Mouse (Mus musculus) midbrain, embryonic 10.5 days (tissue): ENCODE data around the gene Tifab. TPM values are rescaled to one million over a fixed set of nuclear protein-coding genes. Genes with fewer than 3 reads are reported as not detected.

Experiments
- DNase-seq: peaks from one replicate; pipeline ENCODE4 v3.0.0-alpha.2; 2017; ENCODE audit warnings: low spot score
- H3K27ac ChIP-seq: fragments of 300-500 bp; sonication (generic); replicated peaks from 2 replicates; pipeline ENCODE4 v1.5.1; 2016; ENCODE audit warnings: mild to moderate bottlenecking
- H3K27me3 ChIP-seq: fragments of 300-500 bp; sonication (generic); 2 replicates; pipeline ENCODE4 v1.6.1; 2016; ENCODE audit warnings: low read depth, mild to moderate bottlenecking; ENCODE audit not compliant: poor library complexity, severe bottlenecking
- H3K36me3 ChIP-seq: fragments of 300-500 bp; sonication (generic); 2 replicates; pipeline ENCODE4 v1.6.1; 2016; ENCODE audit warnings: mild to moderate bottlenecking, moderate library complexity
- H3K4me1 ChIP-seq: fragments of 300-500 bp; sonication (generic); 2 replicates; pipeline ENCODE4 v1.6.1; 2016
- H3K4me3 ChIP-seq: fragments of 300-500 bp; sonication (generic); 2 replicates; pipeline ENCODE4 v1.5.1; 2016; ENCODE audit warnings: mild to moderate bottlenecking, moderate library complexity
- H3K9me3 ChIP-seq: fragments of 300-500 bp; sonication (generic); replicated peaks from 2 replicates; pipeline ENCODE4 v1.6.1; 2016; ENCODE audit warnings: mild to moderate bottlenecking
- WGBS: fragments of 180-500 bp; shearing (Covaris S2); methylation state at CpG from one replicate; pipeline ENCODE4 v1.1.7; 2016; 5-methylcytosine and 5-hydroxymethylcytosine counted together
- polyA plus RNA-seq: library from polyadenylated mRNA; unstranded; fragments of >200 nt; fragmentation: Nextera tagmentation; extraction: Ambion mirVana; gene quantifications from 2 replicates; pipeline ENCODE4 v1.2.1, GENCODE M21; 2016

Gene Tifab
- 1.4 and 1.6 TPM in 2 replicates for polyA plus RNA-seq

DNA sequence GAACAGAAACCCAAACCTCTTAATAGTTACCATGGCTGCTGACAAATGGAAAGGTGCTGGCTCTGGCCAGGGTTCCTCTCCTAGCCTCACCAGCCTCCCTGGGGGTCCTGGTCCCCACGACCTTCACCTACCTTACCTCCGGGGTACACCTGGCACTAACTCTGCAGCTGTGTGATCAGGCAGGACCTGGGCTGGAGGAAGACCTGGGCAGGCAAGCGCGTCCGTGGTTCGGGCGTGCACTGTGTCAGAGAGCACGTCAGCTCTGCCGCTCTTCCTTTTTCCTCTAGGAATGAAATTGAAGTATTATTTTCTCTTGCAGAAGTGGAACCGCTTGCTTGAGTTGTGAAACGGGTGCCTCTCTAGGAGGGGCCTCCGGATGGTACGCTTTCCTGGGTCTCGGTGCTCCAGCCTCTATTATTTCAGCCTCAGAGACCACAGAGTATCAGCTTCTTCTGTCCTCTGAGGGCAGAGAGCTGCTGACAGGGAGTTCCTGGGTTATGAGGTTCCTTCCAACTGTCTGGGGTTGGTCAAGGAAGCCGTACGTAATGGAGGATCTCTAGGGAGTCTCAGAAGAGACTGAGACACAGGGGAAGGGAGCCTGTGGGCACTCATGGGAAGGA lies at the start of gene Tifab:
Gene Tifab, minus strand, starts transcription at position 470 of the 620 bp plus-strand sequence.
- no peak within 1 kb of the TSS for H3K27ac ChIP-seq
- 90% methylated on average over 16 of the region's 16 CpGs for WGBS
- H3K4me1 ChIP-seq: no peaks in the 10 kb centered on the region
- DNase-seq: no peak
- no peaks in the 10 kb centered on the region for H3K36me3 ChIP-seq
- H3K4me3 ChIP-seq: no peak within 1 kb of the TSS
- peaks cover 7% of the 10 kb centered on the region; the same call in 1 of the 2 replicates for H3K27me3 ChIP-seq
- H3K9me3 ChIP-seq: no peaks in the 10 kb centered on the region

DNA sequence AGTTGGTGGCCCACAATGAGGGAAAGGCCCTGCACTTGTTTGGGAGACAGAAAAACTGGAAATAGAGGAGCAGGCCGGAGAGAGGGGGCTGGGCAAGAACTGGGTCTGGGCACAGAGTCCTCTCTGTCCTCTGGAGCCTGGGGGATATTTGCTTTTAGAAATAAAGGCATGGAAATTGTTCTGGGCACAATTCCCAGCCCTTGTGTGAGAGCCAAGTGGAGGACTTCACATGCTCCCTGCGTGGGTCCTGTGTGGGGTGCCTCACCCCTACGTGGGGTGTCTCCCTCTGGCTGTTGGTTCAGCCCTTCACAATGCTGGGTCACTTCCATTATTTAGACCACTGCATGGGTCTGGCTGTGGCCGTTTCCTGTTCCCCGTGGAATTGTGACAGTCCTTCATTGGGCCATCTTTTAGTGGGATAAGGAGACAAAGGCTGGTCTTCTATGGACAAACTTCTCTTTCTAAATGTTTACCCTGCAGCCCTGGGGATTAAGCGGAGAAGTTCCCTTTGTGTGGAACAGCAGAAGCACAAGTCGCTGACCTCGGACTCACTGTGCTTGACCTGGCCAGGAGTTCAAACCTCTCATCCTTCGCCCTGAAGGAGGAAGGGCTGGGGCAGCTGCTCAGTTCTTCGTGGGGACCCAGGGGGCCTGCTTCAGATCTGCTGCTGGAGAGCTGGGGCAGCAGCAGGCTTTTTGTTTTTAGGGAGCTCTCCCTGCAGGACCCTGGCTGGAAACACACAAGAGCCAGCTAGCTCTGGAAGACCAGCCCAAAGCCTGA lies 47.7 kb upstream of the Tifab start:
- DNase-seq: no peak
- WGBS: 13% methylated on average over 10 of the region's 10 CpGs
- no peaks in the 10 kb centered on the region for H3K36me3 ChIP-seq
- peaks cover 80% of the 10 kb centered on the region for H3K4me1 ChIP-seq
- peaks cover 96% of the 10 kb centered on the region for H3K27me3 ChIP-seq
- H3K9me3 ChIP-seq: no peaks in the 10 kb centered on the region
- no peak overlapping the region; the same call in 1 of the 2 replicates for H3K4me3 ChIP-seq
- H3K27ac ChIP-seq: peak overlapping the region; percentile 65

DNA sequence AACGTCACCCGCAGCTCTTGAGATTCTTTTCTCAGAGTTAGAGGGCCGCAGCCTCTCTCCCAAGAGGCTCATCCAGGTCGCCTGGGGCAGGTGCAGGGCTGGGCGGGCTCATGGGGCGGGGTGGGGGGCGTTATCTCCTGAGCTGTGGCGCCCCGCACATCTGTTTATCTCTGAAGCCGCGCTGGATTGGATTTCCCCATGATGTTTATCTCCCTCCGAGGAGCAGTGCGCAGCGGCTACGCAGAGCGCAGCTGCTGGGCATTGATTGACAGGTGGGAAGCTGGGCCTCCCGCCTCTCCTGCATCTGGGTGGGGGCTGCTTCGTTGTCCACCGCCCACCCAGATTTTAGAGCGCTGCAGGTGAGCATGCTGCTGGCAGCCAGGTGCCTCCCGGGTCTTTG lies 44.9 kb upstream of the Tifab start:
- H3K4me3 ChIP-seq: peak overlapping the region; percentile 37
- H3K4me1 ChIP-seq: peaks cover 83% of the 10 kb centered on the region
- WGBS: under 1% methylated on average over 21 of the region's 21 CpGs
- peaks cover 94% of the 10 kb centered on the region for H3K27me3 ChIP-seq
- H3K9me3 ChIP-seq: no peaks in the 10 kb centered on the region
- H3K27ac ChIP-seq: peak overlapping the region; percentile 93
- peak; percentile 56 for DNase-seq
- no peaks in the 10 kb centered on the region for H3K36me3 ChIP-seq

DNA sequence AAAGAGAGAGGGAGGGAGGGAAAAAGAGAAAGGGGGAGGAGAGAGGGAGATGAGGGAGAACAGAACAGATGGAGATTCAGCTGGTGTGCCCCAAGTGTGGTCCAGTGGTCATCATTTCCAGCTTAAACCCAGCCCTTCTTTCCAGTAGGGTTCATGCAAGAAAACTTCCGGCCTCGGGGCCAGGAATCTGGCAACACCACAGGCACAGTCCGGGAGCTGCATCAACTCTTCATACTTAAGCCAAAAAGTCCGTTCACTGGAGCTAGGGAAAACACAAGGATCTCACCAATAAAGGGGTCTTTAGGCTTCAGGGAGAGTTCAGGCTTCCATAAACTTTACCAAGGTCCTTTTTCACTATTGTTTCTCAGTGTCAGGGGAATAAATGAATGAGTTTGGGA lies 44.2 kb upstream of the Tifab start:
- peak overlapping the region; percentile 52 for H3K4me3 ChIP-seq
- no peaks in the 10 kb centered on the region for H3K36me3 ChIP-seq
- WGBS: 4% methylated on average over 4 of the region's 4 CpGs
- H3K4me1 ChIP-seq: peaks cover 83% of the 10 kb centered on the region
- H3K27me3 ChIP-seq: peaks cover 94% of the 10 kb centered on the region
- H3K9me3 ChIP-seq: no peaks in the 10 kb centered on the region
- no peak for DNase-seq
- peak overlapping the region; percentile 93 for H3K27ac ChIP-seq

DNA sequence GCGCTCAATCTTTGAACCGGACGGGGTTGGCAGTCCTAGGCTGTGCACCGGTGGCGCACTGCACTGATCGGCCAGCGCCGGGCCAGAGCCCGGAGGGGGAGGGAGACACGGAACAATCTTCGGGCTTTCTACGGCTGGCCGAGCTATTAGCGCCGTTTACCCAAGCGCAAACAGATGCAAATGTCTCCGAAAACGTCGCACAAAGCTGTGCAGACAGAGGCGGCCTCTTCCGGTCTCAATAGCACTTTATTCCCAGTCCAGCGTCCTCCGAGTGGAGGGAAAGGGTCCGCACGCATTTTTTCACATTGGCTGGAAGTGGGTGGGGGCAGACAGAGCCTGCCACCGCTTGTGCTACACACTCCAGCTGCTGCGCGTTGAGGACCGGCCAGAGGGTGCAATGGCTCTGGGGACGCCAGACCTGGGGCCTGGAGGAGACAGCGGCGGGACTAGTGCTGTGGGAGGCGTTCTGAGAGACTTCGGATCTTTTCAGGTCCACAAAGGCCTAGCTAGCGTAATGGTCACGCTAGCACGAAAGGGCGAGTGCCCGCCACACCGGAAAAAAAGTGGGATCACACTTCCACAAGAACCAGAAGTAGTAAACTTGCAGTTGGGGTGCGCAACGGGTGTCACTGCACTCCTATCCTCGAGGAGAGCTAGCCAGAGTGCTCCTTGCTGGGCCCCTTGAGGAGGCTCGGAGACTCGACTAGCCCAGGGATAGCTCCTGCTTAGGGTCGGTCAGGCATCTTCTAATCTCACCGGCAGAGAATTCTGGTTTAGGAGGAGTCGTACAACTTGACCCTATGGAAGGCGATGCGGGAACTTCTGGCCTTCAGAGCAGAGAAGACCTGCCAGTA lies 43.5 kb upstream of the Tifab start:
- DNase-seq: peak; percentile 76
- peak overlapping the region; percentile 93 for H3K27ac ChIP-seq
- H3K9me3 ChIP-seq: no peaks in the 10 kb centered on the region
- H3K4me1 ChIP-seq: peaks cover 82% of the 10 kb centered on the region
- under 1% methylated on average over 50 of the region's 50 CpGs for WGBS
- H3K4me3 ChIP-seq: peak overlapping the region; percentile 52
- peaks cover 94% of the 10 kb centered on the region for H3K27me3 ChIP-seq
- H3K36me3 ChIP-seq: no peaks in the 10 kb centered on the region

DNA sequence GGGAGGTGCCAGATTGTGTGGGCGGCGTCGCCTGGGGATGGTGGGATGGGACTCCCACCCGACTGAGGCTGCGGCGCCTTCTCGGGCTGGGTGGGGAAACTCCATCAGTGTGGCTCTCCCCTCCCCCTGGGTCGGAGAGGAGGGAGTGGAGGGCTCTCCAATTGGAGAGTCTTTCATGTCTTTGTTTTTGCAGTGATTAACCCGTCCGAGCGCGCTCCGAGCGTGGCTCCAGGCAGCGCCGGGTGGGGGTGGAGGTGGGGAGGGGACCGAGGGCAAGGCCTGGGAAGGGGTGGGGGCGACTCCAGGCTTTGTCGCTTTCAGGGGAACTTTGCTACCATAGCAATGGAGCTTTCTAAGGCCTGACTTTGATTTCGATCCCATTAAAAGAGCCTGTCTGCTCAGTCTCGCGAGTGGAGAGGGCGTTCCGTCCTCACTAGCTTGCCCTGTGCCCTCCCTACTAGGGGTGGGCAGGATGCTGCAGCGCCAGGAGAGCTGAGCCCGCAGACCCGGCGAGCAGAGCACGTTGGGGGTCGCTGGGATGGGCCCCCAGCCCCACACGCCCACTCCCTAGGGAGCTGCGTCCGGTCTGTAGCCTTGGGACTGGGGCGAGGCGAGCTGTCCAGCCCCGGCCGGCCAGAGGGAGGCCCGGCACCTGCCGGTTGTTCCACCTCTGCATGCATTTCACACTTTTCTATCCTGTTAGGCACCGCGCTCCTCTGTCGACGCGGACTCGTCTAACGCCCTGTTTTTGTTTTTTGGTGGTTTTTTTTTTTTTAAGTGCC lies 42.6 kb upstream of the Tifab start:
- Histone ChIP-seq H3K9me3 (no peaks in the 10 kb centered on the region), H3K27me3 (peaks cover 94% of the 10 kb centered on the region), H3K27ac (peak overlapping the region; percentile 93), H3K4me1 (peaks cover 82% of the 10 kb centered on the region), H3K36me3 (no peaks in the 10 kb centered on the region), H3K4me3 (peak overlapping the region; percentile 52)
- under 1% methylated on average over 46 of the region's 46 CpGs for WGBS
- peak; percentile 89 for DNase-seq

DNA sequence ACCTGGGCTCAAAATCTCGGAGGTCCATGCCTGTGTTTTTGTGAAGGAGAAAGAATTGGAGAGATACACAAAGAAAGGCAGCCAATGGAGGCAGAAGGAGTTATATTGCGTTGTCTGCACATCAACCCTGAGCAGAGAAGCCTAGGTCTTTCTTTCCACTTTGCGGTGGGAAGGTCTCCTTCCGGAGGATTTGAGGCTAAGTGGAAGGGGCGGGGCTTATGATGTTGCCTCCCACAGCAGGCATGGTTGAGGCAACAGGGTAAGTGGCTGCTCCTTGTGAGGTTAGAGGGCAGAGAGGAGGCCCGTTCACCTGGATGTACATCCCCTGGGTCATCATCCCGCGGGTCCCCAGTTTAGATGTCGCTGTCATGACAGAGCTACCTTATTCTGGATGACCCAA lies 40.6 kb upstream of the Tifab start:
- Histone ChIP-seq H3K9me3 (no peaks in the 10 kb centered on the region), H3K4me1 (peaks cover 88% of the 10 kb centered on the region), H3K36me3 (no peaks in the 10 kb centered on the region), H3K27me3 (peaks cover 94% of the 10 kb centered on the region), H3K27ac (no peak overlapping the region; the same call in 1 of the 2 replicates), H3K4me3 (no peak overlapping the region)
- DNase-seq: no peak
- WGBS: 64% methylated on average over 9 of the region's 9 CpGs

DNA sequence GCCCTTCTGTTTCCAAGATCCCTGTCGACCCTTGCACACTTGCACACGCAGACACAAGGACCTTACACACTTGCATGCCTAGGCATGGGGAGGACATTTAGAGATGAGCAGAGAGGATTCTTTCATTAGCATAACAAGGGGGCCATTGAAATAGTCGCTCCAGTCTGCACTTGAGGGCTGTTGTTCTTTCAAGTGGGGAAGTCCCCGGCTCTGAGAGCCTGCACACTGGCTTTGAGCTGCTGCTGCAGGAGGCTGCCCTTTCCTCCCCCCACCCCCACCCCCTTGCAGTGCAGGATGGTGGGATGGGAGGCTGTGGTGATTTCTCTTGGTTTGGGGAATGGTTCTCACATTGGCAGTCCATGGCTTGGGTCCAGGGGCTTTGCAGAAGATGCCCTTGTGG lies 37.4 kb upstream of the Tifab start:
- 0 out of 2 replicates have a peak, but pooled peaks cover 2% of the 10 kb centered on the region for H3K36me3 ChIP-seq
- 5% methylated on average over 4 of the region's 4 CpGs for WGBS
- peak overlapping the region; percentile 80 for H3K27ac ChIP-seq
- H3K27me3 ChIP-seq: peaks cover 98% of the 10 kb centered on the region
- H3K4me3 ChIP-seq: 0 out of 2 replicates have a peak overlapping the region, but pooled peaks have one; percentile 12
- DNase-seq: peak; percentile 49
- peaks cover 62% of the 10 kb centered on the region for H3K4me1 ChIP-seq
- H3K9me3 ChIP-seq: peaks cover 3% of the 10 kb centered on the region

DNA sequence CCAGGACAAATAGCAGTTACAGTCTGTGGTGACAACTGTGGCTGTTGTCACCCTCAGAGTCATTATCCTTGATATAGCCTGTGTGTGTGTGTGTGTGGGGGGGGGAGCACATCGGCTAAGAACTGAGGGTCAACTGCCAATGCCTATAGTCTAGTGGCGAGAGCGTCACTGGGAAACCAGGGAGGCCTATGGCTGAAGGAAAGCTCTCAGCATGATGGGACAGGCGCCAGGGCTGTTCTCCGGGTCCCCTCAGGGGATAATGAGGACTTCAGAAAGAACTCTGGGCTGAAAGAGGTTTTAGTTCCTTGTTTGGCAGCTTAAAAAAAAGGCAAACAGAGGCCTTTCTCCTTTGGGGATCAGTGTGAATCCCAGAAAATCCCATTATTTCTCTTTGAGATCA lies 35.9 kb upstream of the Tifab start:
- Histone ChIP-seq H3K27ac (peak overlapping the region; percentile 80), H3K36me3 (peaks cover 8% of the 10 kb centered on the region; the same call in 1 of the 2 replicates), H3K4me3 (no peak overlapping the region), H3K27me3 (peaks cover 100% of the 10 kb centered on the region), H3K9me3 (peaks cover 10% of the 10 kb centered on the region), H3K4me1 (peaks cover 61% of the 10 kb centered on the region)
- 8% methylated on average over 5 of the region's 5 CpGs for WGBS
- DNase-seq: peak; percentile 45

DNA sequence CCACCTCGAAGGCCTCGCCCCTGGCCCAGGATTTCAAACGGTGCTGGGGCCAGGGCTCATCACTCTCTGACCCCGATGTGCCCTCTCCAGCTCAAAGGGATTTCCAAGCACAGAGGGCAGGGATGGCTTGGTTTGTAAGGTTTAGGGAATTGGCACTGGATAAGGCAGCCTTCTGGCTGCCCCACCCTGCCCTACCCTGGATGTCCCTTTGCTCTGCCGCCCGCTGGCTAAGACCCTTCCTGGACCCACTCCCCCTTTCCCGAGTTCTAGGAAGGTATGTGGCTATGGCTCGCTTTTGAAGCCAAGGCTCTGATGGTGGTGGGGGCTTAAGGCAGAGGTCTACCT lies 30.4 kb upstream of the Tifab start:
- Histone ChIP-seq H3K27me3 (peaks cover 97% of the 10 kb centered on the region), H3K36me3 (peaks cover 8% of the 10 kb centered on the region; the same call in 1 of the 2 replicates), H3K9me3 (peaks cover 10% of the 10 kb centered on the region), H3K27ac (peak overlapping the region; percentile 88), H3K4me3 (peak overlapping the region; percentile 45), H3K4me1 (peaks cover 52% of the 10 kb centered on the region)
- WGBS: 2% methylated on average over 8 of the region's 8 CpGs
- no peak for DNase-seq

DNA sequence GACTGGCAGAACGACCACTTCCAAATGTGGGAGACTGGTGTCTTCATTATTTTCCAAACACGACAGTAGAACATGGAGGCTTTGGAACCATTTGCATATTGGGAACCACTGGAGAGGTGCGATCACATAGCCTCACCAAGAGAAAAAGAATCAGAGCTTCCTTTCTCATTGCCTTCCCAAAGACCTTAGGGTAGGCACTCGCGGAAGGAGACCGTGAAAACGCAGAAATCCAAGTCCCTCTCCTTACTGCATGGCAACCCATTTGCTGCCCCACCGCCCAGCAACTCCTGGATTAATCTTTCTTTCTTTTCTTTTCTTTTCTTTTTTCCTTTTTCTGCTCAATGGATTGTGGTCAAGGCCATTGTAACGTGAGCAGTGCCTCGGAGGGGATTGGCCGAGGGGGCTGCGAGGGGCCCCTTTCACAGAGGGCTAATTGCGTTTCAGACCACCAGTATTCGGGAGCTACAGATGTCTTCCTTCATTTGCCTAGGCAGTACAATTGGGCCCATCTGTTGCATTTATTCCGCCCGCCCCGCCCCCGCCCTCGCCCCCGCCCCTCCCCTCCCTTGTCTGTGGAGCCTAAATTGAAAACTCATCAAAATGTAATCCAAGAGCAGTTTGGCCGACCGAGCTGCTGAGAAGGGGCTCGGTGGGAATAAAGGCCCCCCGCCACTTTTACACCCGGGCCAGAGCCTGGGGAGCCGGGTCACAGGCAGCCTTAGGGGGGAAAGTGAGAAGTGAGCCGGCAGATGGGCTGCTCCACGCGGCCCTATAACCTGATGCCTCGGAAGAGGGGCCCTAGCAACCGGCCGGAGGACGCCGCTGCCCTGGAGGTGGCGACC lies 29.8 kb upstream of the Tifab start:
- H3K4me3 ChIP-seq: peak overlapping the region; percentile 45
- peak overlapping the region; percentile 88 for H3K27ac ChIP-seq
- H3K27me3 ChIP-seq: peaks cover 95% of the 10 kb centered on the region
- peaks cover 8% of the 10 kb centered on the region; the same call in 1 of the 2 replicates for H3K36me3 ChIP-seq
- peaks cover 48% of the 10 kb centered on the region for H3K4me1 ChIP-seq
- peaks cover 10% of the 10 kb centered on the region for H3K9me3 ChIP-seq
- DNase-seq: peak; percentile 82
- WGBS: 1% methylated on average over 35 of the region's 35 CpGs
